Comparison of ENCODE assay signal across 15 mouse cellular contexts in genomic region chr9:25048289-25048688, GRCm38 (mm10). TPM values are rescaled to one million over a fixed set of nuclear protein-coding genes. Genes with fewer than 3 reads are reported as not detected.
DNase-seq lines count a peak whose midpoint lies in the region; ATAC-seq and TF ChIP-seq lines count a peak whose summit lies in the region.
"Had no signal": no experiment of that assay in that cellular context is flagged by ENCODE, and none has a peak within 500 bp of the region (broad histone marks: within the 10 kb centered on the region; RNA-seq: fewer than 3 reads in every experiment).

No protein-coding gene starts in this region.

- no peak overlapping the region for H3K4me3 ChIP-seq in kidney, embryonic 15.5 days (replicated peaks)
- no peak overlapping the region for H3K4me3 ChIP-seq in liver, embryonic 13.5 days (replicated peaks)
- H3K4me3 ChIP-seq: embryonic facial prominence, embryonic 15.5 days; hindbrain, embryonic 10.5 days; limb, embryonic 10.5 days; midbrain, embryonic 13.5 days; stomach, embryonic 15.5 days had no signal

- H3K27ac ChIP-seq in kidney, embryonic 15.5 days, result peak overlapping the region; percentile 37
- 0 out of 2 replicates have a peak overlapping the region, but pooled peaks have one; percentile 15 for H3K27ac ChIP-seq in liver, embryonic 13.5 days
- H3K27ac ChIP-seq: embryonic facial prominence, embryonic 15.5 days; hindbrain, embryonic 10.5 days; limb, embryonic 10.5 days; midbrain, embryonic 13.5 days; stomach, embryonic 15.5 days had no signal

- H3K36me3 ChIP-seq in kidney, embryonic 15.5 days, result no peaks in the 10 kb centered on the region
- no peaks in the 10 kb centered on the region for H3K36me3 ChIP-seq in liver, embryonic 13.5 days
- H3K36me3 ChIP-seq: embryonic facial prominence, embryonic 15.5 days; hindbrain, embryonic 10.5 days; limb, embryonic 10.5 days; midbrain, embryonic 13.5 days; stomach, embryonic 15.5 days had no signal

- no peaks in the 10 kb centered on the region for H3K9me3 ChIP-seq in kidney, embryonic 15.5 days (replicated peaks)
- H3K9me3 ChIP-seq in liver, embryonic 13.5 days (replicated peaks), result no peaks in the 10 kb centered on the region
- H3K9me3 ChIP-seq: embryonic facial prominence, embryonic 15.5 days; hindbrain, embryonic 10.5 days; limb, embryonic 10.5 days; midbrain, embryonic 13.5 days; stomach, embryonic 15.5 days had no signal

- DNase-seq in kidney, adult 9 months, result no peak
- DNase-seq in 3T3-L1 (ENCODE audit: low read depth, low spot score) (peak; percentile 29), MN1 (ENCODE audit: low spot score) (no peak)
- peak; percentile 12 for DNase-seq in brain, embryonic 14.5 days (ENCODE audit: low read depth)
- no peak for DNase-seq in liver, embryonic 13.5 days
- DNase-seq in left cerebral cortex, postnatal 36 days (ENCODE audit: low spot score in 2 of 2), result no peak
- DNase-seq: cerebellum, adult 2 months had no signal

- WGBS in kidney, embryonic 15.5 days, result 21% methylated on average over 2 of the region's 2 CpGs
- 20% methylated on average over 2 of the region's 2 CpGs for WGBS in liver, embryonic 13.5 days (ENCODE audit: insufficient replicate concordance)

- H3K4me2 ChIP-seq in kidney, embryonic 15.5 days, result peak overlapping the region; percentile 35
- peak overlapping the region; percentile 26 for H3K4me2 ChIP-seq in liver, embryonic 13.5 days
- H3K4me2 ChIP-seq: embryonic facial prominence, embryonic 15.5 days; midbrain, embryonic 13.5 days; stomach, embryonic 15.5 days had no signal

- no peaks in the 10 kb centered on the region; the same call in 1 of the 2 replicates for H3K27me3 ChIP-seq in kidney, embryonic 15.5 days
- no peaks in the 10 kb centered on the region for H3K27me3 ChIP-seq in liver, embryonic 13.5 days
- H3K27me3 ChIP-seq: embryonic facial prominence, embryonic 15.5 days; midbrain, embryonic 13.5 days; stomach, embryonic 15.5 days had no signal

- ATAC-seq in kidney, embryonic 15.5 days (replicated peaks; ENCODE audit: low FRiP score), result 0 out of 2 replicates have a peak, but pooled peaks have one; percentile 43
- ATAC-seq in liver, embryonic 13.5 days (ENCODE audit: low read depth), result peak; percentile 51
- ATAC-seq: midbrain, embryonic 13.5 days had no signal

- intact Hi-C loops in left cerebral cortex, postnatal 36 days (cut with DNase I), result no loop called here

- TF ChIP-seq POLR2A in brain, embryonic 14.5 days (IDR thresholded peaks at IDR 0.05; ENCODE audit: borderline replicate concordance, extremely low read depth, insufficient read depth, insufficient read length, poor library complexity, severe bottlenecking), result no peak

- TF ChIP-seq CTCF in brain, embryonic 14.5 days (IDR thresholded peaks at IDR 0.05; ENCODE audit: borderline replicate concordance, extremely low read depth, insufficient read depth, insufficient read length), result no peak

- peaks cover 4% of the 10 kb centered on the region; the same call in 1 of the 2 replicates for H3K4me1 ChIP-seq in kidney, embryonic 15.5 days
- peaks cover 12% of the 10 kb centered on the region for H3K4me1 ChIP-seq in liver, embryonic 13.5 days (replicated peaks)
- H3K4me1 ChIP-seq: embryonic facial prominence, embryonic 15.5 days; hindbrain, embryonic 10.5 days; midbrain, embryonic 13.5 days; stomach, embryonic 15.5 days had no signal

- H3K9ac ChIP-seq in kidney, embryonic 15.5 days, result no peak overlapping the region
- H3K9ac ChIP-seq in liver, embryonic 13.5 days, result no peak overlapping the region
- H3K9ac ChIP-seq: embryonic facial prominence, embryonic 15.5 days; midbrain, embryonic 13.5 days; stomach, embryonic 15.5 days had no signal

RNA-seq across cellular contexts. Expression of gene Gm10181, which starts 40.9 kb away (rescaled TPM):
- not detected in 2 replicates for polyA plus RNA-seq in kidney, embryonic 15.5 days (2015; fragmentation: Nextera tagmentation; extraction: Ambion mirVana)
- not detected in 2 replicates for polyA plus RNA-seq in brain, embryonic 14.5 days (2012; rRNA removed)
- polyA plus RNA-seq in liver, embryonic 13.5 days (2015; fragmentation: Nextera tagmentation; extraction: Ambion mirVana), result not detected in 2 replicates
- not detected for total RNA-seq in left cerebral cortex, postnatal 36 days (2021)
- total RNA-seq: layer of hippocampus, adult 8-10 months had no signal
- polyA plus RNA-seq: cerebellum, adult 2 months; embryonic facial prominence, embryonic 15.5 days; hindbrain, embryonic 10.5 days; limb, embryonic 10.5 days; midbrain, embryonic 13.5 days; neural tube, embryonic 14.5 days; stomach, embryonic 15.5 days had no signal

Comparison
In these comparisons a context has a peak if more than half of its experiments do, and no peak if none do; other contexts are left out.
1. DNase-seq: peak in 3T3-L1 (single experiment) and brain, embryonic 14.5 days (single experiment); none in kidney, adult 9 months (single experiment), liver, embryonic 13.5 days (single experiment), MN1 (single experiment) and left cerebral cortex, postnatal 36 days (0 of 2).